Mouse (Mus musculus): ENCODE data around the gene Opcml. TPM values are rescaled to one million over a fixed set of nuclear protein-coding genes. Genes with fewer than 3 reads are reported as not detected.

Opcml gene
- polyA plus RNA-seq, 1 experiment from 2014 or later: 4.9 TPM

DNA sequence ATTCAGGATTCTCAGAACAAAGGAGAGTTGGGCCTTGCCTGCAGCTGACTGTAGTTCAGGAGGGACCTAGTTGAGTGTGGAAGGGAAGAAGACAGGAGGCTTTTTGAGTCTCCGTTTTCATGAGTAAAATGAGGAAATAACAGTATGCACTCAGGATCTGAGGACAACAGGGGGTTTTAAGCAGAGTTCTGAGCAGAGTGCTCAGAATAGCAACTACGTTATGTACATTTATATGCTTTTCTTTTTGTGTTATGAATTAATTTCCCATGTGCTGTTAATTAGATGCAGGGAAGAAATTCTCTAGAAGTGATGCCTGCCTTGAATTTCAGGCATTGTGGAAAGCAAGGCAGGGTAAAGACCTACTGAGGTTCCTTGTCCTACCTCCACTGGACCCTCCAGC lies 697.9 kb downstream of the Opcml start:
- no peaks in the 10 kb centered on the region for H3K9me3 ChIP-seq
- H3K9ac ChIP-seq: no peak overlapping the region
- H3K27me3 ChIP-seq: no peaks in the 10 kb centered on the region
- H3K4me2 ChIP-seq (replicated peaks): no peak overlapping the region
- H3K4me3 ChIP-seq: no peak overlapping the region
- WGBS: 64% methylated on average over 2 of the region's 2 CpGs
- H3K36me3 ChIP-seq: no peaks in the 10 kb centered on the region
- H3K27ac ChIP-seq: no peak overlapping the region
- H3K4me1 ChIP-seq: 0 out of 2 replicates have a peak, but pooled peaks cover 3% of the 10 kb centered on the region
- no peak for ATAC-seq (ENCODE audit: low FRiP score, low read depth)

- no peak overlapping the region for H3K27ac ChIP-seq
- WGBS: 40% methylated on average over 4 of the region's 4 CpGs
- 0 out of 2 replicates have a peak, but pooled peaks cover 3% of the 10 kb centered on the region for H3K4me1 ChIP-seq
- no peak overlapping the region for H3K9ac ChIP-seq
- no peak for ATAC-seq (ENCODE audit: low FRiP score, low read depth)
- H3K36me3 ChIP-seq: no peaks in the 10 kb centered on the region
- no peak overlapping the region for H3K4me2 ChIP-seq (replicated peaks)
- H3K9me3 ChIP-seq: no peaks in the 10 kb centered on the region
- no peak overlapping the region for H3K4me3 ChIP-seq
- H3K27me3 ChIP-seq: no peaks in the 10 kb centered on the region
Measured at GRCm38 (mm10) chr9:28489828-28490227, 699.3 kb downstream of the Opcml start.

GRCm38 (mm10) chr9:28490410-28490809 lies 699.8 kb downstream of the Opcml start:
- Histone ChIP-seq H3K4me2 (replicated peaks) (no peak overlapping the region), H3K9me3 (no peaks in the 10 kb centered on the region), H3K9ac (no peak overlapping the region), H3K4me3 (no peak overlapping the region), H3K27me3 (no peaks in the 10 kb centered on the region), H3K4me1 (0 out of 2 replicates have a peak, but pooled peaks cover 3% of the 10 kb centered on the region), H3K27ac (no peak overlapping the region), H3K36me3 (no peaks in the 10 kb centered on the region)
- ATAC-seq (ENCODE audit: low FRiP score, low read depth): no peak
- 95% methylated on average over 3 of the region's 3 CpGs for WGBS

DNA sequence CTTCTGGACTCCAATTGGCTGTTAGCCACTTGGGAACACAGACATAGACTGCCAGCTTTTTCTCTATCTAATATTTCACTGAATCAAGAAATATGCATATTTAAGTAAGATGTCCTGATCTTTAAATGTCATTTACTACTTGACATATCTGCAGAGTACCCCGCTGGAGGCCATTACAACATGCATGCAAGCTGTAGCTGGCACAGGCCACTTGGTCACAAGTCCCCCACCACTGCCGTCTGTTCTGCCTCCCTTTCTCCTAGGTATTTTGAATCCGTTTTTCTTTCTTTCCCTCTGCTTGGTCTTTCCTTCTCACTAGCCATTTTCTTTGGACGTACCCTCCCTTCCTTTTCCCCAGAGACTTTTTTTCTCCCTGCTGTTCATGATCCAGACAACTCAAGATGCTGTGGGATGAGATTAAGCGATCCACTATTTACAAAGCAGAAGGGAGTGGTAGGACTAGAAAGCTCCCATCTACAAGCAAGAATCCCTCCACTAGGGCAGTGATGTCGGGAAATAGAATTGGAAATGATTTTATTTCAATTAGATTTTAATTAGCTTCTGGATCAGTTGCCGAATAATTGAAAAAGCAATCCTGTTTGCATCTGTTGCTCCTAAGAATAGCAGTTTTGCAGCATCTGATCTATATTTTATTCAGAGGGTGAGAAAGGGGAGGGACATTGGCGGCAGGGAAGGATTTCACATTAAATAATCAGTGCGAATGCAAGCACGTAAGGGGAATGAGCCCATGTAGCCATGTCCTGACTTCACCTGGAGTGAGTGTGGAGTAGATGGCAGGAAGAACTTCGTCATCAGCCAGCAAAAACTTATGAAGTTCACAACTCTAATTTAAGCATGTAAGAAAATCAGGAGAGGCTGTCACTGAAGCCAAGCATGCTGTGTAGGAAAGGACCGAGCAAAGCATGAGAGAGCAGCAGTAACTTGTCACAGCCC lies 709.5 kb downstream of the Opcml start:
- Histone ChIP-seq H3K27me3 (no peaks in the 10 kb centered on the region), H3K9ac (no peak overlapping the region), H3K36me3 (no peaks in the 10 kb centered on the region), H3K4me1 (no peaks in the 10 kb centered on the region), H3K9me3 (no peaks in the 10 kb centered on the region), H3K4me2 (replicated peaks) (no peak overlapping the region), H3K27ac (no peak overlapping the region), H3K4me3 (no peak overlapping the region)
- 75% methylated on average over 12 of the region's 12 CpGs for WGBS
- no peak for ATAC-seq (ENCODE audit: low FRiP score, low read depth)

DNA sequence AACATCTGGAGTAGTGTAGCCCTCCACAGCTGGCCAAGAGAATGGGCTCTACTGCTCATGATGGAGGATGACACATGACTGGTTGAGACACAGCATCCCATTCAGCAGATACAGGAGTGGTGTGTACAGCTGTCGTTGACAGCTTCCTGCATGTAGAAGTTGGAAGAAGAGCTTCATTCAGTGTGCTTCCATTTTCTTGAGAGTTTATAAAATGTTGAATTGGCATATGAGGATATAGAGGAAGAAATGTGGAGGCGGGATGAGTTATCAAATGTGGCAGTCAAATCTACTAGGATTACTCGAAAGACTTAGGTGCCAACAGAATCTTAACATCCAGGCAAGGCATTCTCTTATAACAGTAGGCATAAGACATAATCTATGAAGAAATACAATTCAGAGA lies 723.3 kb downstream of the Opcml start:
- Histone ChIP-seq H3K27me3 (no peaks in the 10 kb centered on the region), H3K4me1 (no peaks in the 10 kb centered on the region), H3K27ac (no peak overlapping the region), H3K36me3 (no peaks in the 10 kb centered on the region), H3K4me3 (no peak overlapping the region), H3K4me2 (replicated peaks) (no peak overlapping the region), H3K9me3 (no peaks in the 10 kb centered on the region), H3K9ac (no peak overlapping the region)
- ATAC-seq (ENCODE audit: low FRiP score, low read depth): no peak
- WGBS: 91% methylated on average over 3 of the region's 3 CpGs

DNA sequence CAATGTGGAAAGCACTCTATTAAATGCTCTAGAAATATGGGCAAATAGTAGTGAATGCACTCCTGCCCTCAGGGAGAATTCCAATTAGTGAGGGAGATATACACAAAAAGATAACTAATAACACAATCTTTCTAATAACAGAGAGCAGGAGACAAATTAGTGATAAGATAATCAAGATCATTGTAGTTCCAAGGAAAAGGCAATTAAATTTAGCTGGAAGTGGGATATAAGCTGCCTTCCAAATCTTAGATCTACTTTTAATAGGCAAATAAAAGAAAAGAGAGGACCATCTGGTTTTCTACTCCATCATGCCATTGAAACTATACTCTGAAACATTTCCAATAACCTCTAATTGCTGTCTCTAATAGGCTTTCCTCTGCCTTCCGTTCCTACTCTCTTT lies 742.6 kb downstream of the Opcml start:
- 12% methylated on average over 1 of the region's 1 CpGs for WGBS

DNA sequence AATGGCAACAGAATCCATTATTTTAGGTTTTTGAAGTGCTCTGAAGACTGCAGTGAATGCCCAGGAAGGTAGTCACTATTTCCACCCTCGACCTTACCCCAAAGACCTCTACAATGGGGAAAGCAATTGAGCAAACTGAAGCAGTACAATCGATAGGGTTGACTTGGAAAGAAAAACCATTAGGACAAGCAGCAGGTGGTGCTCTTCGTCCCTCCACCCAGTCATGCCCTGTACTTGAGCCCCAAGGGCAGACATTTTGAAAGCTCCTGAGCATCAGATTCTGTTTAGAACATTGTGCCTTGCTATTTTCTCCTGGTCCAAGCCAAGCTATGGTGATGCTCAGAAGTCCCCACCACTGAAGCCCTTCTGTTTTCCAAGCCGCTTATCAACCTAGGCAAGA lies 744.4 kb downstream of the Opcml start:
- H3K4me1 ChIP-seq: peaks cover 10% of the 10 kb centered on the region; the same call in 1 of the 2 replicates
- H3K27me3 ChIP-seq: no peaks in the 10 kb centered on the region
- H3K36me3 ChIP-seq: no peaks in the 10 kb centered on the region
- no peaks in the 10 kb centered on the region; the same call in 1 of the 2 replicates for H3K9me3 ChIP-seq
- 60% methylated on average over 4 of the region's 4 CpGs for WGBS
- no peak overlapping the region for H3K4me2 ChIP-seq (replicated peaks)
- H3K27ac ChIP-seq: no peak overlapping the region
- ATAC-seq (ENCODE audit: low FRiP score, low read depth): no peak
- no peak overlapping the region for H3K4me3 ChIP-seq
- no peak overlapping the region for H3K9ac ChIP-seq

More for the DNA sequence above, 742.6 kb downstream of the Opcml start:
- Histone ChIP-seq H3K4me3 (no peak overlapping the region), H3K9ac (no peak overlapping the region), H3K36me3 (no peaks in the 10 kb centered on the region), H3K4me1 (peaks cover 10% of the 10 kb centered on the region; the same call in 1 of the 2 replicates), H3K4me2 (replicated peaks) (no peak overlapping the region), H3K27ac (no peak overlapping the region), H3K9me3 (no peaks in the 10 kb centered on the region), H3K27me3 (no peaks in the 10 kb centered on the region)
- no peak for ATAC-seq (ENCODE audit: low FRiP score, low read depth)

DNA sequence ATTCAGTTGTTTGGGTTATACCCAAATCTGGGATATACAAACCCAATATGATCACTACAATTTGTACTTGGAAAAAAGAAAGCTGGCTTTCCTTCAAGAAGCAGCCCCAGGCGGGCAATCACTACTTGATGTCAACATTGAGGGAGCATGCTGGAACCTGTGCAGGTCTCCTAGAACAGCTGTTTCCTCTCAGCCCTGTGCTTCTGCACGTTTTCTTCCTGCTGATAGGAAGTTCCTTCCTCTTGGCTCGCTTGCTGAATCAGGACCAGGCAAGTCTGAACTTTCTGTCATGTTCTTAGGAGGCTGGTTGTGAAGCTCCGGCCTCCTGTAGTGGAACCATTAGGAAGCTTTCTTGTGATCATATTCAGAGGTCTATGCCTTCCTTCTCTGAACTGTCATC lies 746.1 kb downstream of the Opcml start:
- 58% methylated on average over 4 of the region's 4 CpGs for WGBS
- Histone ChIP-seq H3K27ac (no peak overlapping the region), H3K9ac (no peak overlapping the region), H3K4me3 (no peak overlapping the region), H3K27me3 (no peaks in the 10 kb centered on the region), H3K4me1 (peaks cover 10% of the 10 kb centered on the region; the same call in 1 of the 2 replicates), H3K36me3 (no peaks in the 10 kb centered on the region), H3K9me3 (no peaks in the 10 kb centered on the region; the same call in 1 of the 2 replicates), H3K4me2 (replicated peaks) (no peak overlapping the region)
- no peak for ATAC-seq (ENCODE audit: low FRiP score, low read depth)

DNA sequence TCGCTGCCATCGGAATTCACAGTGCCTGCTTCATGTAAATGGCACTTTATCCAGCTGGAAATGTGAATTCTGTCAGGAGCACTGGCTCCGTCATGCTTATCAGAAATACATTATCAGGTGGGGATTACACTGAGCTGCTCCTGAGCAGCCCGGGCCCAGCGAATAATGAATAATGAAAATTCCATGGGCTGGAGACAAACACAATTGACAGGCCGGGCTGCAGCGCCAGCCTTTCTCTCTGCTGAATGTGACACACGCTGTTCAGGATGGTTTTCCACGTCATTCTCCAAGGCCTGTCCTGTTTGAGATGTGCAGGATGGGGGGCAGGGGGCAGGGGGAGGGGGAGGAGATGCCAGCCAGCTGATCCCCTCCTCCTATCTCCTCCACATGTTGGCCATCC lies 757.6 kb downstream of the Opcml start:
- Histone ChIP-seq H3K27ac (no peak overlapping the region), H3K27me3 (no peaks in the 10 kb centered on the region)
- WGBS: 81% methylated on average over 9 of the region's 9 CpGs

GRCm38 (mm10) chr9:28552387-28553182 lies 762.0 kb downstream of the Opcml start:
- H3K27ac ChIP-seq: no peak overlapping the region
- H3K27me3 ChIP-seq: no peaks in the 10 kb centered on the region
- WGBS: 85% methylated on average over 1 of the region's 1 CpGs

More for the DNA sequence above, 757.6 kb downstream of the Opcml start:
- Histone ChIP-seq H3K4me2 (replicated peaks) (no peak overlapping the region), H3K9ac (no peak overlapping the region), H3K36me3 (no peaks in the 10 kb centered on the region), H3K9me3 (no peaks in the 10 kb centered on the region), H3K4me1 (no peaks in the 10 kb centered on the region), H3K4me3 (no peak overlapping the region)
- no peak for ATAC-seq (ENCODE audit: low FRiP score, low read depth)

DNA sequence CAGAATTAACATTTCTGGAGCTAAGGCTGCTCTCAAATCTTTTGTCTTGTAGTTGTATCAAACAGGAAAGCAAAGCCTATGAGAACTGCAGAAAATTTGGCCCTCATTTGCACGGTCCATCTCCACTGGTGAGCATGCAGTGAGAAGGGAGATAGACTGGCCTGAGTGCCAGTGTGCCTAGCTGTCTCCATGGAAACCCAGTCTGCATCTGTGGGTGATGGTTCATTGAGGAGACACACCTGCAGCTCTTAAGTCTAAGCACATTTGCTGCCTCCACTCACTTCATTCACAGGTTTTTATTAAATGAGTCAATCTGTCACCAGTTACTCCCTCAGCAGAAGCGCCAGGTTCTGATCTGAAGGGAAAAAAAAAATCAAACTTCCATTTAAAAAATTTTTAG lies 768.1 kb downstream of the Opcml start:
- 0 out of 2 replicates have a peak, but pooled peaks cover 5% of the 10 kb centered on the region for H3K4me1 ChIP-seq
- H3K27ac ChIP-seq: no peak overlapping the region
- no peaks in the 10 kb centered on the region for H3K9me3 ChIP-seq
- no peak overlapping the region for H3K9ac ChIP-seq
- 82% methylated on average over 2 of the region's 2 CpGs for WGBS
- H3K4me2 ChIP-seq (replicated peaks): no peak overlapping the region
- ATAC-seq (ENCODE audit: low FRiP score, low read depth): no peak
- no peak overlapping the region for H3K4me3 ChIP-seq
- no peaks in the 10 kb centered on the region for H3K36me3 ChIP-seq
- no peaks in the 10 kb centered on the region for H3K27me3 ChIP-seq

More at GRCm38 (mm10) chr9:28552387-28553182, 762.0 kb downstream of the Opcml start:
- no peaks in the 10 kb centered on the region for H3K9me3 ChIP-seq
- no peak overlapping the region for H3K4me3 ChIP-seq
- H3K36me3 ChIP-seq: no peaks in the 10 kb centered on the region
- no peak for ATAC-seq (ENCODE audit: low FRiP score, low read depth)
- H3K4me2 ChIP-seq (replicated peaks): no peak overlapping the region
- no peak overlapping the region for H3K9ac ChIP-seq
- no peaks in the 10 kb centered on the region for H3K4me1 ChIP-seq

DNA sequence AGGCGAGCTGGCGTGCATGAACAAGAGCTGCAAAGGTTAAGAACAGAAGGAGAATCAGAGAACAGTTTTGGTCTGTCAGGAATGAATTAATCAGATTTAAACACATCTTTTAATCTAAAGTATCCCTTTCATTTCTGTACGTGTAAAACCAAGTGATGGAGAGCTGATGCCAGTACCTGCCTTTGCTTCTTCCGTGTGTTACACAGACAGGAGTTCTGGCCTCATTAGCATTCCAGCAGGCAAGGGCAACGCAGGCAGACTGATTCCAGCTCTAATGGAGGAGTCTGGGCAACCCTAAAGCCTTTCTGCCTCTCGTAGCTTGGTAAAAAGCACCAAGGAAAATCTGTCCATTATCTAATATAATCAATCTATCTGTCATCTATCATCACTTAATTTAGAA lies 771.2 kb downstream of the Opcml start:
- no peak overlapping the region for H3K4me3 ChIP-seq
- no peaks in the 10 kb centered on the region for H3K36me3 ChIP-seq
- 50% methylated on average over 6 of the region's 6 CpGs for WGBS
- no peak overlapping the region for H3K4me2 ChIP-seq (replicated peaks)
- H3K27me3 ChIP-seq: no peaks in the 10 kb centered on the region
- no peak overlapping the region for H3K9ac ChIP-seq
- no peaks in the 10 kb centered on the region for H3K9me3 ChIP-seq
- ATAC-seq (ENCODE audit: low FRiP score, low read depth): no peak
- H3K27ac ChIP-seq: no peak overlapping the region
- 0 out of 2 replicates have a peak, but pooled peaks cover 5% of the 10 kb centered on the region for H3K4me1 ChIP-seq

Measured in limb, embryonic 13.5 days (tissue).